Mouse (Mus musculus) intestine, embryonic 16.5 days (tissue): ENCODE measurements around the gene Dnmbp. TPM values are rescaled to one million over a fixed set of nuclear protein-coding genes. Genes with fewer than 3 reads are reported as not detected.

ENCODE experiments used
- ATAC-seq: fragments of 200-750 bp; cut with Nextera tagmentation; 2 replicates; pipeline ENCODE4 v1.8.0; 2017; ENCODE audit warnings: moderate TSS enrichment, moderate library complexity
- H3K27ac ChIP-seq: fragments of 300-500 bp; sonication (generic); 2 replicates; pipeline ENCODE4 v1.5.1; 2014; ENCODE audit warnings: mild to moderate bottlenecking, low read length
- H3K27me3 ChIP-seq: fragments of 300-500 bp; sonication (generic); replicated peaks from 2 replicates; pipeline ENCODE4 v1.6.1; 2014; ENCODE audit warnings: low read length, control low read depth, mixed read lengths; ENCODE audit not compliant: control insufficient read depth, insufficient read depth
- H3K36me3 ChIP-seq: fragments of 300-500 bp; sonication (generic); 2 replicates; pipeline ENCODE4 v1.6.1; 2014; ENCODE audit warnings: low read length, control low read depth; ENCODE audit not compliant: control insufficient read depth, insufficient read depth
- H3K4me1 ChIP-seq: fragments of 300-500 bp; sonication (generic); 2 replicates; pipeline ENCODE4 v1.6.1; 2014; ENCODE audit warnings: low read length, control low read depth, mixed read lengths; ENCODE audit not compliant: control insufficient read depth, insufficient read depth
- H3K4me2 ChIP-seq: fragments of 300-500 bp; sonication (generic); 2 replicates; pipeline ENCODE4 v1.6.1; 2014; ENCODE audit warnings: low read depth, low read length, control low read depth
- H3K4me3 ChIP-seq: fragments of 300-500 bp; sonication (generic); 2 replicates; pipeline ENCODE4 v1.5.1; 2014; ENCODE audit warnings: mild to moderate bottlenecking, low read length
- H3K9ac ChIP-seq: fragments of 300-500 bp; sonication (generic); 2 replicates; pipeline ENCODE4 v1.6.1; 2014; ENCODE audit warnings: low read depth, low read length
- H3K9me3 ChIP-seq: fragments of 300-500 bp; sonication (generic); 2 replicates; pipeline ENCODE4 v1.6.1; 2016; ENCODE audit warnings: low read length, control low read depth; ENCODE audit not compliant: control insufficient read depth
- WGBS: fragments of 180-500 bp; shearing (Covaris S2); extraction: QIAGEN DNeasy Blood & Tissue Kit; methylation state at CpG from one replicate; pipeline ENCODE4 v1.1.7; 2014; 5-methylcytosine and 5-hydroxymethylcytosine counted together
- polyA plus RNA-seq: library from polyadenylated mRNA; unstranded; fragments of >200 nt; fragmentation: Nextera tagmentation; extraction: Ambion mirVana; gene quantifications from 2 replicates; pipeline ENCODE4 v1.2.1, GENCODE M21; 2015

Dnmbp gene
- polyA plus RNA-seq, 1 experiment from 2014 or later, result 34.3 TPM

DNA sequence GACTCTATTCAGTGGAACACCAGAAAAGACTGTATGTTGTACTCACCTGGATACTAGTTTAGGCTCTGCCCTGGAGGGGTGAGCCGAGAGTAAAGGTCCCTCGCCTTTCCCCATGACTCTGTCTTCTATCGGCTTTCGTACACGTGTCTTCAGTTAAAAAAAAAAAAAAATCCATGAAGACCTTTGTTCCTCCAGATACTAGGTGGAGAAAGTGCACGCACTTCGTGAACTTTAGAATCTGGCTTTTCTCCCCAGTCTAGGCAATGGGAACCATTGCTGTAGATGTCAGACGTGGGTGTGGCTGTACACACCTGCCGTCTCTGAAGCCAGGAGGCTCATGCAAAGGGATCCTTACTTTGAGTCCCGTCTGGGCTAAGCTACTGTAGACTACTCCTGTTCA lies 126.7 kb downstream of the Dnmbp start:
- H3K4me3 ChIP-seq, result no peak overlapping the region
- no peak overlapping the region for H3K4me2 ChIP-seq
- peaks cover 15% of the 10 kb centered on the region; the same call in 1 of the 2 replicates for H3K4me1 ChIP-seq
- no peak overlapping the region for H3K9ac ChIP-seq
- 64% methylated on average over 10 of the region's 10 CpGs for WGBS
- no peaks in the 10 kb centered on the region for H3K27me3 ChIP-seq
- H3K9me3 ChIP-seq, result no peaks in the 10 kb centered on the region
- no peaks in the 10 kb centered on the region for H3K36me3 ChIP-seq
- H3K27ac ChIP-seq, result peak overlapping the region; percentile 60
- ATAC-seq, result peak; percentile 93

GRCm38 (mm10) chr19:43811419-43811818 lies 128.6 kb downstream of the Dnmbp start:
- Histone ChIP-seq H3K4me1 (peaks cover 12% of the 10 kb centered on the region; the same call in 1 of the 2 replicates), H3K4me3 (no peak overlapping the region), H3K27ac (0 out of 2 replicates have a peak overlapping the region, but pooled peaks have one; percentile 9), H3K9ac (no peak overlapping the region), H3K36me3 (no peaks in the 10 kb centered on the region), H3K9me3 (no peaks in the 10 kb centered on the region), H3K4me2 (no peak overlapping the region), H3K27me3 (no peaks in the 10 kb centered on the region)
- WGBS, result 70% methylated on average over 4 of the region's 4 CpGs
- peak; percentile 29; the same call in 1 of the 2 replicates for ATAC-seq

DNA sequence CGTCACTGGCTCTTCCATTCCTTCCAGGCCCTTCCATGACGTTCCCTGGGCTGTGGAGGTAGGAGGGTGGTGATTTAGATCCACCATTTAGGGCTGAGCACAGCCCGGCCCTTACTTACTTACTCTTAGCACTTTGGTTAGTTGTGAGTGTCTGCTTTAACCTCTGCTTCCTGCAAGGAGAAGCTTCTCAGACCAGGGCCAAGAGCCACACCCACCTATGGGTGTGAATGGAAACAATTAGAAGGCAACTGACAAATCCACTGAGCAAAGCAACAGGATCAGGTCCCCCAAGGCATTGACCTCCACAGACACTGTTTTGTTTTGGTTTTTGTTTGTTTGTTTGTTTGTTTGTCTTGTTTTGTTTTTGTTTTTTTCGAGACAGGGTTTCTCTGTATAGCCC lies 130.7 kb downstream of the Dnmbp start:
- Histone ChIP-seq H3K9me3 (no peaks in the 10 kb centered on the region), H3K36me3 (no peaks in the 10 kb centered on the region), H3K4me1 (peaks cover 10% of the 10 kb centered on the region; the same call in 1 of the 2 replicates), H3K27ac (no peak overlapping the region), H3K9ac (no peak overlapping the region), H3K4me2 (no peak overlapping the region), H3K4me3 (no peak overlapping the region), H3K27me3 (no peaks in the 10 kb centered on the region)
- ATAC-seq, result no peak
- WGBS, result 50% methylated on average over 4 of the region's 4 CpGs

DNA sequence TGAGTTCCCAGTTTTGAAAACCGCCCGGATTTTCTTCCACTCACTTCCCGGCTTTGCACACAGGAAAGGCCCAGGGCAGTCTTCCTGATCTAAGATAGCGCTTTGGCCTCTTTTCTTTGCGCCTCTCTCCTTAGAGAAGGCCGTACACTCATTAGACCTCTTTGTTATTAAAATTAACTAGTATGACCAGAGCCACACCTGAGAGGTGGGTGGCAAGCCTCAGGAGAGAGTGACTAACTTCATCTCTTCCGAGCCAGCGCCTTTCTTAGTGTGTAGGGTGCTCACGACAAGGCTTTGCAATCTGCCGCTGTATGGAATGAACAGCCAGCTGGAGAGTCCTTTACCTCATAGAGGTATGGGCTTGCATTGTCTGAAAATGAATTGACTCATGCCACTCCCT lies 136.1 kb downstream of the Dnmbp start:
- no peaks in the 10 kb centered on the region for H3K9me3 ChIP-seq
- no peaks in the 10 kb centered on the region for H3K4me1 ChIP-seq
- H3K27me3 ChIP-seq, result no peaks in the 10 kb centered on the region
- H3K4me3 ChIP-seq, result no peak overlapping the region
- 89% methylated on average over 10 of the region's 10 CpGs for WGBS
- no peaks in the 10 kb centered on the region for H3K36me3 ChIP-seq
- H3K27ac ChIP-seq, result no peak overlapping the region
- no peak for ATAC-seq
- no peak overlapping the region for H3K9ac ChIP-seq
- no peak overlapping the region for H3K4me2 ChIP-seq

DNA sequence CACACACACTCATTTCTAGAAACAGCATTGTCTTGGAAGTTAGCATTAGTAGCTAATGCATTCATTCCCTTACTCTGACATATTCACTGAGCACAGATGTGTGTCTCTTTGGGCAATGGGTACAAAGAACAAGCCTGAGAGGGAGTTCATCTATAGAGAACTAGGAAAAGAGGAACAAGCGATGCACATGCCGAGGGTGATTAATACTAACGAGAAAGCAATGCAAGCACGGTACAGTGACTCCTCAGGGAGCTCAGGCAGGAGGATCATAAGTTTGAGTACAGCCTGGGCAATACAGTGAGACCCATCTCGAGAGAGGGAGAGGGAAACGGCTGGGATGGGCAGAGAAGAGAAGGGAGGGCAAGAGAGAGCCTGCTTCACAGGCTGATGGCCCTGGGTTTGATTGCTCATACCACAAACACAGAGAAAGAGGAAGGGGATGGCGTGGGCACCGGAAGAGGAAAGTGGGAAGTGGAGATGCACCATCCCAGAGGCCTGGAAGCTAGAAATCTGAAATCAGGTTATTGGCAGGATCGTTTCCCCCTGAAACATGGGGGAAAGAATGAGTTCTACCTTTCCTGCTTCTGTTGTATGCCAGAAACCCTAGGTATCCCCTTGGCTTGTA lies 138.5 kb downstream of the Dnmbp start:
- no peak for ATAC-seq
- no peaks in the 10 kb centered on the region for H3K36me3 ChIP-seq
- H3K4me3 ChIP-seq, result no peak overlapping the region
- no peak overlapping the region for H3K27ac ChIP-seq
- no peaks in the 10 kb centered on the region for H3K9me3 ChIP-seq
- H3K4me1 ChIP-seq, result no peaks in the 10 kb centered on the region
- no peak overlapping the region for H3K4me2 ChIP-seq
- WGBS, result 82% methylated on average over 9 of the region's 9 CpGs
- H3K9ac ChIP-seq, result no peak overlapping the region
- no peaks in the 10 kb centered on the region for H3K27me3 ChIP-seq

- Histone ChIP-seq H3K36me3 (no peaks in the 10 kb centered on the region), H3K27me3 (no peaks in the 10 kb centered on the region), H3K4me2 (no peak overlapping the region), H3K9ac (no peak overlapping the region), H3K4me3 (no peak overlapping the region), H3K4me1 (no peaks in the 10 kb centered on the region), H3K9me3 (no peaks in the 10 kb centered on the region), H3K27ac (no peak overlapping the region)
- 62% methylated on average over 5 of the region's 5 CpGs for WGBS
- ATAC-seq, result peak; percentile 22; the same call in 1 of the 2 replicates
These were observed 142.8 kb downstream of the Dnmbp start for GRCm38 (mm10) chr19:43797216-43797615.

Other genes starting within 250 kb of the Dnmbp start
- gene Cutc, start 187.2 kb downstream of the Dnmbp start, polyA plus RNA-seq, result 23.5 and 25.6 TPM in 2 replicates
- gene Cox15, start 187.2 kb downstream of the Dnmbp start, polyA plus RNA-seq, result 18.6 and 21.7 TPM in 2 replicates
- 24.1 and 31.4 TPM in 2 replicates for gene Abcc2, start 158.0 kb downstream of the Dnmbp start, polyA plus RNA-seq
- gene Cpn1, start 46.4 kb upstream of the Dnmbp start, polyA plus RNA-seq, result 27.7 and 32.4 TPM in 2 replicates
- 5.9 and 9.0 TPM in 2 replicates for gene Cyp2c23, start 89.0 kb upstream of the Dnmbp start, polyA plus RNA-seq
- 43.9 and 45.3 TPM in 2 replicates for gene Erlin1, start 129.6 kb upstream of the Dnmbp start, polyA plus RNA-seq
- 40.0 and 40.2 TPM in 2 replicates for gene Chuk, start 167.3 kb upstream of the Dnmbp start, polyA plus RNA-seq
- gene Cwf19l1, start 195.7 kb upstream of the Dnmbp start, polyA plus RNA-seq, result 27.3 and 28.2 TPM in 2 replicates
- gene Bloc1s2, start 206.3 kb upstream of the Dnmbp start, polyA plus RNA-seq, result 84.5 and 90.9 TPM in 2 replicates